Mouse (Mus musculus) 416B (cell line): ENCODE results near the gene Zfand3.

Source experiments
- DNase-seq: peaks from one replicate; pipeline ENCODE4 v3.0.0; 2011; ENCODE audit warnings: low read depth

The Zfand3 gene

GRCm38 (mm10) chr17:30053463-30053862, 48.9 kb downstream of the Zfand3 start:
- peak; percentile 55 for DNase-seq

GRCm38 (mm10) chr17:30053871-30054270, 49.3 kb downstream of the Zfand3 start:
- DNase-seq = no peak

GRCm38 (mm10) chr17:30056226-30056625, 51.7 kb downstream of the Zfand3 start:
- DNase-seq = no peak

- DNase-seq = no peak
Measured at GRCm38 (mm10) chr17:30058594-30058993, 54.1 kb downstream of the Zfand3 start.

GRCm38 (mm10) chr17:30059066-30059465, 54.5 kb downstream of the Zfand3 start:
- no peak for DNase-seq

GRCm38 (mm10) chr17:30061100-30061837, 56.7 kb downstream of the Zfand3 start:
- DNase-seq = peak; percentile 75

- no peak for DNase-seq
Measured at GRCm38 (mm10) chr17:30063849-30064248, 59.3 kb downstream of the Zfand3 start.

GRCm38 (mm10) chr17:30064746-30065145, 60.2 kb downstream of the Zfand3 start:
- no peak for DNase-seq

- DNase-seq = no peak
Measured at GRCm38 (mm10) chr17:30069776-30070175, 65.2 kb downstream of the Zfand3 start.

GRCm38 (mm10) chr17:30070631-30071030, 66.1 kb downstream of the Zfand3 start:
- DNase-seq = no peak

- peak; percentile 30 for DNase-seq
Measured at GRCm38 (mm10) chr17:30072613-30073012, 68.1 kb downstream of the Zfand3 start.

GRCm38 (mm10) chr17:30075896-30076295, 71.4 kb downstream of the Zfand3 start:
- no peak for DNase-seq

- DNase-seq = peak; percentile 31
Measured at GRCm38 (mm10) chr17:30084007-30084406, 79.5 kb downstream of the Zfand3 start.

GRCm38 (mm10) chr17:30086695-30087094, 82.2 kb downstream of the Zfand3 start:
- DNase-seq = no peak

GRCm38 (mm10) chr17:30088431-30088830, 83.9 kb downstream of the Zfand3 start:
- no peak for DNase-seq

GRCm38 (mm10) chr17:30090416-30090815, 85.9 kb downstream of the Zfand3 start:
- no peak for DNase-seq

GRCm38 (mm10) chr17:30093148-30093749, 88.7 kb downstream of the Zfand3 start:
- no peak for DNase-seq

- peak; percentile 76 for DNase-seq
Measured at GRCm38 (mm10) chr17:30097156-30097555, 92.6 kb downstream of the Zfand3 start.

GRCm38 (mm10) chr17:30097677-30098076, 93.1 kb downstream of the Zfand3 start:
- DNase-seq = no peak

- DNase-seq = no peak
Measured at GRCm38 (mm10) chr17:30099670-30100069, 95.1 kb downstream of the Zfand3 start.

- no peak for DNase-seq
Measured at GRCm38 (mm10) chr17:30101801-30102200, 97.3 kb downstream of the Zfand3 start.

GRCm38 (mm10) chr17:30103005-30103404, 98.5 kb downstream of the Zfand3 start:
- peak; percentile 82 for DNase-seq

GRCm38 (mm10) chr17:30103641-30104165, 99.2 kb downstream of the Zfand3 start:
- no peak for DNase-seq
